Mouse (Mus musculus) cerebellum, adult 18-20 months (tissue): ENCODE results near the gene Rxrb.
A peak's percentile ranks its signal among the peaks of the same experiment; 100 is the strongest.

Source experiments
- DNase-seq, 2 experiments: peaks; one replicate each; pipeline ENCODE4 v3.0.0; 2021

The Rxrb gene

GRCm38 (mm10) chr17:34026221-34026620, 5.4 kb upstream of the Rxrb start:
- peak in 1 of 2 experiments; percentile 11 for DNase-seq

GRCm38 (mm10) chr17:34026917-34027655, 4.5 kb upstream of the Rxrb start:
- peak in 1 of 2 experiments; percentile 51 for DNase-seq

- peak; percentile 89 to 90 for DNase-seq
Measured at GRCm38 (mm10) chr17:34027656-34028223, 3.9 kb upstream of the Rxrb start, which contains the start of gene H2-Ke6. H2-Ke6 (minus strand) TSS chr17:34028060.

GRCm38 (mm10) chr17:34028501-34029149, 3.0 kb upstream of the Rxrb start:
- peak in 1 of 2 experiments; percentile 12 for DNase-seq

- DNase-seq: peak in 1 of 2 experiments; percentile 10
Measured at GRCm38 (mm10) chr17:34029150-34029889, 2.3 kb upstream of the Rxrb start.

GRCm38 (mm10) chr17:34029890-34030595, 1.6 kb upstream of the Rxrb start:
- DNase-seq: peak in 1 of 2 experiments; percentile 15

- no peak for DNase-seq
Measured at GRCm38 (mm10) chr17:34030861-34031326, 718 bp upstream of the Rxrb start.

- peak in 1 of 2 experiments; percentile 37 for DNase-seq
Measured at GRCm38 (mm10) chr17:34032174-34032632, 591 bp downstream of the Rxrb start.

- DNase-seq: peak; percentile 28 to 36
Measured at GRCm38 (mm10) chr17:34032806-34033205, 1.2 kb downstream of the Rxrb start.

GRCm38 (mm10) chr17:34033441-34033840, 1.8 kb downstream of the Rxrb start:
- peak in 1 of 2 experiments; percentile 20 for DNase-seq

- peak; percentile 69 to 72 for DNase-seq
Measured at GRCm38 (mm10) chr17:34034064-34034463, 2.5 kb downstream of the Rxrb start.

GRCm38 (mm10) chr17:34035517-34035916, 3.9 kb downstream of the Rxrb start:
- no peak for DNase-seq

GRCm38 (mm10) chr17:34036647-34037046, 5.0 kb downstream of the Rxrb start:
- DNase-seq: peak in 1 of 2 experiments; percentile 15

- DNase-seq: no peak
Measured at GRCm38 (mm10) chr17:34037241-34037640, 5.6 kb downstream of the Rxrb start.

- peak; percentile 32 to 40 for DNase-seq
Measured at GRCm38 (mm10) chr17:34038440-34038839, 6.8 kb downstream of the Rxrb start.

- DNase-seq: peak in 1 of 2 experiments; percentile 18
Measured at GRCm38 (mm10) chr17:34038878-34039561, 7.4 kb downstream of the Rxrb start, which contains the start of gene Col11a2. Col11a2 (plus strand) TSS chr17:34039437.

- peak in 1 of 2 experiments; percentile 17 for DNase-seq
Measured at GRCm38 (mm10) chr17:34039562-34040450, 8.2 kb downstream of the Rxrb start.

- DNase-seq: no peak
Measured at GRCm38 (mm10) chr17:34045941-34046340, 14.3 kb downstream of the Rxrb start.

- DNase-seq: no peak
Measured at GRCm38 (mm10) chr17:34047404-34048050, 15.9 kb downstream of the Rxrb start.

GRCm38 (mm10) chr17:34057224-34057623, 25.6 kb downstream of the Rxrb start:
- DNase-seq: no peak
